Mouse (Mus musculus) heart, adult 2 months (tissue): ENCODE results near the gene Aox2. TPM values are rescaled to one million over a fixed set of nuclear protein-coding genes. Genes with fewer than 3 reads are reported as not detected.

Source experiments
- DNase-seq, 2 experiments: peaks; one replicate each; pipeline ENCODE4 v3.0.0; 2021
- H3K27ac ChIP-seq: fragments of 200-600 bp; 2 replicates; pipeline ENCODE4 v1.8.1; 2022
- H3K27me3 ChIP-seq: fragments of 200-500 bp; 2 replicates; pipeline ENCODE4 v1.6.1; 2012; ENCODE audit warnings: mild to moderate bottlenecking, low read length, inconsistent platforms, mixed read lengths; ENCODE audit not compliant: control insufficient read depth, insufficient read depth
- H3K36me3 ChIP-seq: fragments of 200-500 bp; 2 replicates; pipeline ENCODE4 v1.6.1; 2012; ENCODE audit warnings: low read length, inconsistent platforms; ENCODE audit not compliant: control insufficient read depth, insufficient read depth
- H3K4me1 ChIP-seq: fragments of 200-500 bp; 2 replicates; pipeline ENCODE4 v1.6.1; 2011; ENCODE audit warnings: low read length; ENCODE audit not compliant: control insufficient read depth, insufficient read depth
- H3K4me3 ChIP-seq: fragments of 200-600 bp; 2 replicates; pipeline ENCODE4 v1.8.1; 2022
- H3K79me2 ChIP-seq: fragments of 200-500 bp; replicated peaks from 2 replicates; pipeline ENCODE4 v1.6.1; 2012; ENCODE audit warnings: mild to moderate bottlenecking, inconsistent platforms, low read length, moderate library complexity, mixed read lengths; ENCODE audit not compliant: control insufficient read depth, insufficient read depth
- H3K9ac ChIP-seq: fragments of 200-500 bp; 2 replicates; pipeline ENCODE4 v1.6.1; 2012; ENCODE audit warnings: low read depth, mild to moderate bottlenecking, control low read depth, inconsistent platforms, low read length, mixed read lengths
- CTCF ChIP-seq: fragments of 200-600 bp; IDR thresholded peaks from 2 replicates; pipeline ENCODE4 v1.8.1; 2022; ENCODE audit warnings: antibody characterized with exemption, mild to moderate bottlenecking, moderate library complexity
- EP300 ChIP-seq: fragments of 200-500 bp; IDR thresholded peaks from 2 replicates; pipeline ENCODE4 v1.6.1; 2011; ENCODE audit warnings: low read depth, low read length, control low read depth; ENCODE audit not compliant: insufficient read depth
- POLR2A ChIP-seq: fragments of 200-500 bp; IDR thresholded peaks from 2 replicates; pipeline ENCODE4 v1.6.1; 2011; ENCODE audit warnings: mild to moderate bottlenecking, low read depth, low read length, control low read depth; ENCODE audit not compliant: insufficient read depth
- WGBS: fragments of 180-500 bp; shearing (Covaris S2); methylation state at CpG from one replicate; pipeline ENCODE4 v1.1.7; 2018; 5-methylcytosine and 5-hydroxymethylcytosine counted together
- intact Hi-C: fragments of 180-260 bp; cut with DNase I; formaldehyde crosslinking; loops from one replicate; pipeline ENCODE4 v1.15.1; 2025
- polyA plus RNA-seq: library from polyadenylated mRNA; depleted of rRNA; stranded (reverse); fragments of >200 nt; gene quantifications from 2 replicates; pipeline ENCODE4 v1.2.3, GENCODE M21; 2012
- total RNA-seq, 2 experiments: library from RNA; stranded (reverse); gene quantifications; 2 replicates each; pipeline ENCODE4 v1.2.3; 2021

The Aox2 gene
- total and polyA plus RNA-seq, 3 experiments, result not detected

- H3K36me3 ChIP-seq, result no peaks in the 10 kb centered on the region
- H3K4me1 ChIP-seq, result no peaks in the 10 kb centered on the region
- DNase-seq, result no peak
- 69% methylated on average over 10 of the region's 10 CpGs for WGBS
- TF ChIP-seq EP300 (no peak), POLR2A (no peak), CTCF (no peak)
- no peaks in the 10 kb centered on the region for H3K27me3 ChIP-seq
- intact Hi-C loops, result no loop called here
- no peaks in the 10 kb centered on the region for H3K79me2 ChIP-seq
- H3K27ac ChIP-seq, result no peak overlapping the region
- H3K9ac ChIP-seq, result no peak overlapping the region
- H3K4me3 ChIP-seq, result no peak overlapping the region
Measured at GRCm38 (mm10) chr1:58257195-58257991, 20.7 kb upstream of the Aox2 start.

- intact Hi-C loops, result no loop called here
- no peaks in the 10 kb centered on the region for H3K4me1 ChIP-seq
- H3K79me2 ChIP-seq, result no peaks in the 10 kb centered on the region
- no peak overlapping the region for H3K9ac ChIP-seq
- no peak for TF ChIP-seq CTCF
- no peak for TF ChIP-seq POLR2A
- TF ChIP-seq EP300, result no peak
- H3K36me3 ChIP-seq, result no peaks in the 10 kb centered on the region
- 28% methylated on average over 3 of the region's 3 CpGs for whole genome bisulfite sequencing
- H3K27ac ChIP-seq, result no peak overlapping the region
- H3K27me3 ChIP-seq, result no peaks in the 10 kb centered on the region
- no peak for DNase-seq
- H3K4me3 ChIP-seq, result no peak overlapping the region
Measured at GRCm38 (mm10) chr1:58260311-58260710, 17.8 kb upstream of the Aox2 start.

GRCm38 (mm10) chr1:58268231-58268630 lies 9.9 kb upstream of the Aox2 start:
- H3K79me2 ChIP-seq, result no peaks in the 10 kb centered on the region
- H3K27ac ChIP-seq, result no peak overlapping the region
- no peaks in the 10 kb centered on the region for H3K36me3 ChIP-seq
- H3K4me3 ChIP-seq, result no peak overlapping the region
- WGBS, result 78% methylated on average over 2 of the region's 2 CpGs
- H3K4me1 ChIP-seq, result no peaks in the 10 kb centered on the region
- intact Hi-C loops, result no loop called here
- DNase-seq, result no peak
- no peak overlapping the region for H3K9ac ChIP-seq
- H3K27me3 ChIP-seq, result no peaks in the 10 kb centered on the region
- TF ChIP-seq CTCF, result no peak
- no peak for TF ChIP-seq POLR2A
- no peak for TF ChIP-seq EP300

- H3K9ac ChIP-seq, result no peak overlapping the region
- intact Hi-C loops, result loop anchor here (1.0 to 2.0 kb wide), 2 partner anchors 115 to 842 kb away; no protein-coding TSS in a partner anchor
- H3K27ac ChIP-seq, result no peak overlapping the region
- TF ChIP-seq CTCF (peak; percentile 59), POLR2A (no peak)
- DNase-seq, result no peak
- H3K4me3 ChIP-seq, result no peak overlapping the region
- H3K4me1 ChIP-seq, result no peaks in the 10 kb centered on the region
- no peaks in the 10 kb centered on the region for H3K79me2 ChIP-seq
- no peaks in the 10 kb centered on the region for H3K27me3 ChIP-seq
- H3K36me3 ChIP-seq, result no peaks in the 10 kb centered on the region
- WGBS, result 40% methylated on average over 6 of the region's 6 CpGs
Measured at GRCm38 (mm10) chr1:58270807-58271569, 7.1 kb upstream of the Aox2 start.

- Histone ChIP-seq H3K4me3 (no peak overlapping the region), H3K27me3 (no peaks in the 10 kb centered on the region), H3K4me1 (no peaks in the 10 kb centered on the region), H3K79me2 (no peaks in the 10 kb centered on the region), H3K9ac (no peak overlapping the region), H3K27ac (no peak overlapping the region), H3K36me3 (no peaks in the 10 kb centered on the region)
- WGBS, result 31% methylated on average over 9 of the region's 9 CpGs
- DNase-seq, result no peak
- intact Hi-C loops, result no loop called here
- TF ChIP-seq CTCF, result no peak
- TF ChIP-seq EP300, result no peak
- no peak for TF ChIP-seq POLR2A
Measured at GRCm38 (mm10) chr1:58275879-58276278, 2.2 kb upstream of the Aox2 start.

GRCm38 (mm10) chr1:58278513-58278912 lies 387 bp downstream of the Aox2 start:
- H3K36me3 ChIP-seq, result no peaks in the 10 kb centered on the region
- H3K4me3 ChIP-seq, result no peak overlapping the region
- intact Hi-C loops, result no loop called here
- 67% methylated on average over 7 of the region's 7 CpGs for WGBS
- H3K27ac ChIP-seq, result no peak overlapping the region
- H3K27me3 ChIP-seq, result no peaks in the 10 kb centered on the region
- no peak overlapping the region for H3K9ac ChIP-seq
- no peak for TF ChIP-seq POLR2A
- no peak for TF ChIP-seq EP300
- no peak for DNase-seq
- no peaks in the 10 kb centered on the region for H3K4me1 ChIP-seq
- no peaks in the 10 kb centered on the region for H3K79me2 ChIP-seq
